Mouse (Mus musculus): ENCODE results near the gene Gm20388. TPM values are rescaled to one million over a fixed set of nuclear protein-coding genes. Genes with fewer than 3 reads are reported as not detected.
A peak's percentile ranks its signal among the peaks of the same experiment; 100 is the strongest.
"Not testable (repeated sequence)": the region's sequence is repeated elsewhere in the genome, so short reads cannot be mapped to it uniquely, and the experiment has no call there.

The Gm20388 gene
- polyA plus RNA-seq, 1 experiment from 2014 or later = 7.4 TPM

DNA sequence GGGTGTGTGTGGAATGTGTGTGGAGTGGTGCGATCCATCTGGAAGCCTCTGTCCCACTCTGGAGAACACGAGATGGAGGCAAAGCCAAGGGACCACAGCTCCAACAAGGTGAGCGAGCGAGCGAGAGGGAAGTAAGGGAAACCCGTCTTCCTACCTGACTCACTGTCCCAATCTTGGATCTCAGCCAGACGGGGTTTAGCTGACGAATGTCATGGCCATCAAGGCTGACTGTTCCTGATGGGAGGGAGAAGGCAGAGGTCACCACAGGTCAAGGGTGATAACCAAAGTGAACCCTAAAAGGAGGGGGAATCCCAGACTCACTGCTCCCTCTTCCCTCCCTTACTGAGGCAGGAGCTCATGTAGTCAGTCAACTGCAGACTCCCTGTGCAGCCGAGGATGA lies 4049.4 kb downstream of the Gm20388 start:
- no peaks in the 10 kb centered on the region for H3K9me3 ChIP-seq (replicated peaks)
- WGBS = 84% methylated on average over 9 of the region's 9 CpGs
- H3K4me2 ChIP-seq = no peak overlapping the region
- H3K4me3 ChIP-seq (replicated peaks) = no peak overlapping the region
- H3K9ac ChIP-seq = no peak overlapping the region
- no peak overlapping the region for H3K27ac ChIP-seq
- no peaks in the 10 kb centered on the region for H3K4me1 ChIP-seq
- no peak for ATAC-seq (replicated peaks; ENCODE audit: low FRiP score)
- H3K27me3 ChIP-seq = no peaks in the 10 kb centered on the region
- peaks cover 59% of the 10 kb centered on the region for H3K36me3 ChIP-seq

- not testable (repeated sequence) for H3K27ac ChIP-seq; ATAC-seq (replicated peaks; ENCODE audit: low FRiP score); H3K9me3 ChIP-seq (replicated peaks); H3K4me2 ChIP-seq; H3K4me3 ChIP-seq (replicated peaks); H3K27me3 ChIP-seq; H3K4me1 ChIP-seq; H3K9ac ChIP-seq
- peaks cover 56% of the 10 kb centered on the region for H3K36me3 ChIP-seq
- WGBS = 82% methylated on average over 5 of the region's 5 CpGs
These were observed 4049.9 kb downstream of the Gm20388 start for GRCm38 (mm10) chr8:123960556-123960955.

DNA sequence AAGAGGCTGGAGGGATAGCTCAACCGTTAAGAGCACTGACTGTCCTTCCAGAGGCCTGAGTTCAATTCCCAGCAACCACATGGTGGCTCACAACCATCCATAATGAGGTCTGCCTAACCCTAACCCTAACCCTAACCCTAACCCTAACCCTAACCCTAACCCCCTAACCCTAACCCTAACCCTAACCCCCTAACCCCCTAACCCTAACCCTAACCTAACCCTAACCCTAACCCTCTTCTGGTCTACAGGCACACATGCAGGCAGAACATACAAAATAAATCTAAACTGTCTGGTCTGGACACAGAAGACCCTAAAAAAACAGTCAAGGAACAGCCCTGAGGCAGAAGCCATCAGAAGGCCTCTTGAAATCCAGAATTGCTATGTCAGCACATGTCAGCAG lies 4050.7 kb downstream of the Gm20388 start:
- no peak overlapping the region for H3K4me2 ChIP-seq
- 82% methylated on average over 1 of the region's 1 CpGs for WGBS
- H3K9me3 ChIP-seq (replicated peaks) = no peaks in the 10 kb centered on the region
- no peak overlapping the region for H3K9ac ChIP-seq
- peaks cover 57% of the 10 kb centered on the region for H3K36me3 ChIP-seq
- H3K27ac ChIP-seq = no peak overlapping the region
- no peak for ATAC-seq (replicated peaks; ENCODE audit: low FRiP score)
- no peaks in the 10 kb centered on the region for H3K4me1 ChIP-seq
- H3K27me3 ChIP-seq = no peaks in the 10 kb centered on the region
- H3K4me3 ChIP-seq (replicated peaks) = no peak overlapping the region

GRCm38 (mm10) chr8:123966896-123967295 lies 4056.3 kb downstream of the Gm20388 start:
- Histone ChIP-seq H3K4me3 (replicated peaks) (no peak overlapping the region), H3K9ac (no peak overlapping the region), H3K4me2 (no peak overlapping the region), H3K9me3 (replicated peaks) (no peaks in the 10 kb centered on the region), H3K4me1 (no peaks in the 10 kb centered on the region), H3K27me3 (no peaks in the 10 kb centered on the region), H3K27ac (no peak overlapping the region), H3K36me3 (peaks cover 38% of the 10 kb centered on the region)
- 66% methylated on average over 2 of the region's 2 CpGs for WGBS
- ATAC-seq (replicated peaks; ENCODE audit: low FRiP score) = no peak

GRCm38 (mm10) chr8:123973495-123973894 lies 4062.9 kb downstream of the Gm20388 start:
- no peak overlapping the region for H3K27ac ChIP-seq
- H3K9ac ChIP-seq = no peak overlapping the region
- peaks cover 7% of the 10 kb centered on the region for H3K4me1 ChIP-seq
- H3K36me3 ChIP-seq = peaks cover 11% of the 10 kb centered on the region
- no peak for ATAC-seq (replicated peaks; ENCODE audit: low FRiP score)
- no peak overlapping the region for H3K4me3 ChIP-seq (replicated peaks)
- no peaks in the 10 kb centered on the region for H3K27me3 ChIP-seq
- no peak overlapping the region for H3K4me2 ChIP-seq
- whole genome bisulfite sequencing = 65% methylated on average over 1 of the region's 1 CpGs
- H3K9me3 ChIP-seq (replicated peaks) = no peaks in the 10 kb centered on the region

DNA sequence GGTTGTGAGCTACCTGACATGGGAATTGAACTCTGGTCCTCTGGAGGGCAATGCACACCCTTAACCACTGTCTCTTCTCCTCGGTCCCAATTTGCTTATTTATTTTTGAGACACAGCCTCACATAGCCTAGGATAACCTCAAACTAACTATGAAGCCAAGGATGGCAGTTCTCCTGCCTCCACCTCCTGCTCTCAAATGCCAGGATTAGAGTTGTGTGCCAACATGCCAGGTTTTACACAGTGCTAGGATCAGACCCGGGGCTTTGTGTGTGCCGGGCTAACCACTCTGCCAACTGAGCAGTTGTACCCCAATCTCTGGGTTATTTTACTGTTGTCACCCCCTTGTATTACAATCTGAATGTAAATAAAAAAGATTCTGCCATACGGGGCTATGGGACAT lies 4066.9 kb downstream of the Gm20388 start:
- Histone ChIP-seq H3K4me1 (peaks cover 29% of the 10 kb centered on the region), H3K27ac (0 out of 2 replicates have a peak overlapping the region, but pooled peaks have one; percentile 51)

GRCm38 (mm10) chr8:123978166-123978838 lies 4067.7 kb downstream of the Gm20388 start:
- Histone ChIP-seq H3K4me3 (replicated peaks) (no peak overlapping the region), H3K9ac (0 out of 2 replicates have a peak overlapping the region, but pooled peaks have one; percentile 4), H3K27ac (peak overlapping the region; percentile 51), H3K36me3 (no peaks in the 10 kb centered on the region), H3K27me3 (no peaks in the 10 kb centered on the region), H3K9me3 (replicated peaks) (no peaks in the 10 kb centered on the region), H3K4me1 (peaks cover 32% of the 10 kb centered on the region), H3K4me2 (no peak overlapping the region; the same call in 1 of the 2 replicates)
- whole genome bisulfite sequencing = 54% methylated on average over 14 of the region's 14 CpGs
- no peak for ATAC-seq (replicated peaks; ENCODE audit: low FRiP score)

More for the DNA sequence above, 4066.9 kb downstream of the Gm20388 start:
- Histone ChIP-seq H3K4me2 (no peak overlapping the region), H3K4me3 (replicated peaks) (no peak overlapping the region), H3K9me3 (replicated peaks) (no peaks in the 10 kb centered on the region), H3K9ac (no peak overlapping the region), H3K36me3 (no peaks in the 10 kb centered on the region), H3K27me3 (no peaks in the 10 kb centered on the region)
- 82% methylated on average over 4 of the region's 4 CpGs for WGBS
- ATAC-seq (replicated peaks; ENCODE audit: low FRiP score) = no peak

- H3K4me3 ChIP-seq (replicated peaks) = no peak overlapping the region
- WGBS = 70% methylated on average over 8 of the region's 8 CpGs
- peak overlapping the region; percentile 51; the same call in 1 of the 2 replicates for H3K27ac ChIP-seq
- no peaks in the 10 kb centered on the region for H3K36me3 ChIP-seq
- no peak overlapping the region; the same call in 1 of the 2 replicates for H3K4me2 ChIP-seq
- no peak overlapping the region for H3K9ac ChIP-seq
- ATAC-seq (replicated peaks; ENCODE audit: low FRiP score) = peak; percentile 40; the same call in 1 of the 2 replicates
- peaks cover 34% of the 10 kb centered on the region for H3K4me1 ChIP-seq
- H3K9me3 ChIP-seq (replicated peaks) = no peaks in the 10 kb centered on the region
- H3K27me3 ChIP-seq = no peaks in the 10 kb centered on the region
These were observed 4068.3 kb downstream of the Gm20388 start for GRCm38 (mm10) chr8:123978926-123979325.

DNA sequence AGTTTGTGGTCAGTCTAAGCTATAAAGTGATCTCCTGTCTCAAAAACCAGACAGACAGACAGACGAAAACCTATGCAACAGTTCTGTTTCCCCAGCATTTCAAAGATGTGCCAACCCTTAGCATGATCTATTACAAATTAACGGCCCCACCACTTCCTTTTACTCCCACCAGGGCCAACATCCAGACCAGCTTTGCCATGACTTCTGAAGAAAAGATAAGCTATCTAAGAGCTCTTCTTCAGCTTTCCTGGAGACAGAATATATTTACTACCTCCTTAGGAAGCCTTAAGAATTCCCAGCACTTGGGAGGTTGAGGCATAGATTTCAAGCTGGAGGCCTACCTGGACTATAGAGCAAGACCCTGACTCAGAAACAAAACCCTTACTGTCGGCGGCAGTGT lies 4069.6 kb downstream of the Gm20388 start:
- no peak overlapping the region for H3K4me2 ChIP-seq
- no peak overlapping the region for H3K27ac ChIP-seq
- H3K27me3 ChIP-seq = no peaks in the 10 kb centered on the region
- H3K36me3 ChIP-seq = no peaks in the 10 kb centered on the region
- H3K4me1 ChIP-seq = peaks cover 36% of the 10 kb centered on the region
- no peak for ATAC-seq (replicated peaks; ENCODE audit: low FRiP score)
- H3K4me3 ChIP-seq (replicated peaks) = no peak overlapping the region
- no peak overlapping the region for H3K9ac ChIP-seq
- whole genome bisulfite sequencing = 65% methylated on average over 4 of the region's 4 CpGs
- no peaks in the 10 kb centered on the region for H3K9me3 ChIP-seq (replicated peaks)

GRCm38 (mm10) chr8:123981674-123982073 lies 4071.0 kb downstream of the Gm20388 start:
- 25% methylated on average over 4 of the region's 4 CpGs for WGBS
- H3K4me2 ChIP-seq = peak overlapping the region; percentile 91
- H3K9ac ChIP-seq = peak overlapping the region; percentile 26; the same call in 1 of the 2 replicates

GRCm38 (mm10) chr8:123982291-123982793 lies 4071.7 kb downstream of the Gm20388 start:
- Histone ChIP-seq H3K9ac (peak overlapping the region; percentile 73), H3K27ac (peak overlapping the region; percentile 93), H3K4me3 (replicated peaks) (peak overlapping the region; percentile 75), H3K27me3 (no peaks in the 10 kb centered on the region), H3K36me3 (no peaks in the 10 kb centered on the region), H3K4me2 (peak overlapping the region; percentile 91), H3K4me1 (peaks cover 36% of the 10 kb centered on the region), H3K9me3 (replicated peaks) (no peaks in the 10 kb centered on the region)
- 0% methylated on average over 48 of the region's 48 CpGs for WGBS
- peak; percentile 35 for ATAC-seq (replicated peaks; ENCODE audit: low FRiP score)

More at GRCm38 (mm10) chr8:123981674-123982073, 4071.0 kb downstream of the Gm20388 start:
- peak overlapping the region; percentile 75 for H3K4me3 ChIP-seq (replicated peaks)
- ATAC-seq (replicated peaks; ENCODE audit: low FRiP score) = no peak
- H3K36me3 ChIP-seq = no peaks in the 10 kb centered on the region
- no peaks in the 10 kb centered on the region for H3K9me3 ChIP-seq (replicated peaks)
- no peaks in the 10 kb centered on the region for H3K27me3 ChIP-seq
- H3K27ac ChIP-seq = no peak overlapping the region
- peaks cover 36% of the 10 kb centered on the region for H3K4me1 ChIP-seq

- peak; percentile 97 for ATAC-seq (replicated peaks; ENCODE audit: low FRiP score)
- Histone ChIP-seq H3K4me1 (peaks cover 34% of the 10 kb centered on the region), H3K4me2 (peak within 1 kb of the TSS; percentile 91), H3K9me3 (replicated peaks) (no peaks in the 10 kb centered on the region), H3K4me3 (replicated peaks) (peak within 1 kb of the TSS; percentile 75), H3K9ac (peak within 1 kb of the TSS; percentile 73), H3K27me3 (no peaks in the 10 kb centered on the region), H3K36me3 (no peaks in the 10 kb centered on the region), H3K27ac (peak within 1 kb of the TSS; percentile 93)
- under 1% methylated on average over 42 of the region's 56 CpGs for WGBS
These were observed 4072.3 kb downstream of the Gm20388 start, which contains the start of gene Abcb10 for GRCm38 (mm10) chr8:123982826-123983400. Gene Abcb10 (minus strand): TSS chr8:123983122.
